Mouse (Mus musculus): Measurements from ENCODE around the gene D930007J09Rik. TPM values are rescaled to one million over a fixed set of nuclear protein-coding genes. Genes with fewer than 3 reads are reported as not detected.

Gene D930007J09Rik
- polyA plus RNA-seq, 1 experiment = not detected

DNA sequence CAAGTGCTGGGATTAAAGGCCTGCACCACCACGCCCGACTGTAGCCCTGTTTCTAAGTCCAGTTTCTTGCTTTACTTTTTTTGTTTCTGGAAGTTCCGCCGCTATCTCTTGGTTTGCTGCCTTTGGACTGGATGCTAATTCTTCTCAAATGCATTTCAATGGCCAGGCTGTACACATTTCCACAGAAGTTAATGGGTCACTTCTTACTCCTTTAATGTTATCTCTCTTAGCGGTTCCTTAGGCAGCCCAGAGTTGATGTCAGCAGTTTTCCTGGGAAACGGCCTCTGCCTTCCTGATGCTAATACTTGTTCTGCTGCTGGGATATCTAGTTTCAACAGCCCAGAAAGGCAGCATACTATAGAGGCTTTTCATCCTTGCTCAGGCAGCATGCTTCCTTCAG is 20.5 kb upstream of the D930007J09Rik start:
- TF ChIP-seq FLI1 (IDR thresholded peaks at IDR 0.05; ENCODE audit: low read length) (no peak), GATA1 (IDR thresholded peaks at IDR 0.05; ENCODE audit: borderline replicate concordance, low read length) (no peak)
- Histone ChIP-seq H3K27me3 (replicated peaks) (no peaks in the 10 kb centered on the region), H3K4me3 (replicated peaks) (no peak overlapping the region), H3K9me3 (no peaks in the 10 kb centered on the region), H3K36me3 (replicated peaks; ENCODE audit: low read length) (peaks cover 55% of the 10 kb centered on the region), H3K4me1 (peaks cover 33% of the 10 kb centered on the region)

DNA sequence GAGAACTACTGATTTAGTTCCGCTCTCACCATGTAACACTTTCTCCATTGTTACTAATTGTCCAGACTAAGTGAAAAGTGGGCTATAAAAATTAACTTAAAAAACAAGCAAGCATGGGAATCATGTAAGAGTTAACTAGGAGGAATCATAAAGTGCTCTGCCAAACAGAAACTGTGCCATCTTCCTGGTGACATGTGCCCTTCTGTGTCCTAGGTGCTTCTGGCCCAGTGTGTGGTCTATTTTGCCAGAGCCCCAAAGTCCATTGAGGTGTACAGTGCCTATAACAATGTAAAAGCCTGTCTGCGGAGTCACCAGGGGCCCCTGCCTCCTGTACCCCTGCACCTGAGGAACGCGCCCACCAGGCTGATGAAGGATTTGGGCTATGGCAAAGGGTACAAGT is 19.0 kb upstream of the D930007J09Rik start:
- H3K9me3 ChIP-seq = no peaks in the 10 kb centered on the region
- peaks cover 25% of the 10 kb centered on the region for H3K4me1 ChIP-seq
- H3K36me3 ChIP-seq (replicated peaks; ENCODE audit: low read length) = peaks cover 70% of the 10 kb centered on the region
- TF ChIP-seq FLI1 (IDR thresholded peaks at IDR 0.05; ENCODE audit: low read length) = no peak
- no peak for TF ChIP-seq GATA1 (IDR thresholded peaks at IDR 0.05; ENCODE audit: borderline replicate concordance, low read length)
- H3K27me3 ChIP-seq (replicated peaks) = no peaks in the 10 kb centered on the region
- H3K4me3 ChIP-seq (replicated peaks) = no peak overlapping the region

DNA sequence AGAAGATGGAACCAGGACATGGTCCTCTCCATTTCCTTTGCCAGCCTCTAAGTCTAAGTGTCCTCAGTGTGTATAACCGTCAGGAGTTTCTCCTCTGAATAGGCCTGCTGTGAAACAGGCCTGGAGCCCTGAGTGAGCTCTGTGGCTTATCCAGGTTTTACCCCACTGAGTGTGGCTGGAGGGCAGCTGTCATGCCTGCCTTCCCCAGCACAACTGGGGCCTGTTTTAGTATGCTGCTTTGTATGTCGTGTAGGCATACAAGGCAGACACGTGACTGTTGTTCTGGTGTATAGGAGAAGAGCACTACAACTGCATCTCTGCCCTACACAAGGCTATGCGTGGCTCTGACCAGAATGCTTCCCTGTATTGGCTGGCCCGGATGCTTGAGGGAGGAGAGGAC is 17.3 kb upstream of the D930007J09Rik start:
- Histone ChIP-seq H3K27me3 (replicated peaks) (no peaks in the 10 kb centered on the region), H3K4me1 (peaks cover 25% of the 10 kb centered on the region), H3K9me3 (no peaks in the 10 kb centered on the region), H3K4me3 (replicated peaks) (no peak overlapping the region), H3K36me3 (replicated peaks; ENCODE audit: low read length) (peaks cover 87% of the 10 kb centered on the region)
- TF ChIP-seq FLI1 (IDR thresholded peaks at IDR 0.05; ENCODE audit: low read length) (no peak), GATA1 (IDR thresholded peaks at IDR 0.05; ENCODE audit: borderline replicate concordance, low read length) (no peak)

DNA sequence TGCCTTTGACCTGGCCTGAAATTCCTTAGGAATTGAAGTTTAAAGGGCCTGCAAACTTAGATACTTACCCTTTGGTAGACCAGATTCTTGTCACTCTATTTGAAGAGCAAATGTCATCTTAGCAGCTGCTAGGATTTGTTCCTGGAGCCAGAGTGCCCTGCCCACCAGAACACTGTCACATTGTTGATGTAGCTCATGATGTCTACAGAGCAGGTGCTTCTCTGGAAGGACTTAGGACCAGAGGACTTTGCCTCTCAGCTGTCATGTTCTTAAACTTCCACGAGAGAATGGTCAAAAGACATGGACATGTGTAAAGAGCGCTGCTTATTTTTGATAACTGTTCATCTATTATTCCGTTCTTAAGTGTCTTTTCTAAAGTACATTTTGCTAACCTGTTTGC is 16.6 kb upstream of the D930007J09Rik start:
- Histone ChIP-seq H3K4me1 (peaks cover 20% of the 10 kb centered on the region), H3K36me3 (replicated peaks; ENCODE audit: low read length) (peaks cover 92% of the 10 kb centered on the region), H3K27me3 (replicated peaks) (no peaks in the 10 kb centered on the region), H3K4me3 (replicated peaks) (no peak overlapping the region), H3K9me3 (peaks cover 2% of the 10 kb centered on the region)
- TF ChIP-seq FLI1 (IDR thresholded peaks at IDR 0.05; ENCODE audit: low read length) (no peak), GATA1 (IDR thresholded peaks at IDR 0.05; ENCODE audit: borderline replicate concordance, low read length) (no peak)

DNA sequence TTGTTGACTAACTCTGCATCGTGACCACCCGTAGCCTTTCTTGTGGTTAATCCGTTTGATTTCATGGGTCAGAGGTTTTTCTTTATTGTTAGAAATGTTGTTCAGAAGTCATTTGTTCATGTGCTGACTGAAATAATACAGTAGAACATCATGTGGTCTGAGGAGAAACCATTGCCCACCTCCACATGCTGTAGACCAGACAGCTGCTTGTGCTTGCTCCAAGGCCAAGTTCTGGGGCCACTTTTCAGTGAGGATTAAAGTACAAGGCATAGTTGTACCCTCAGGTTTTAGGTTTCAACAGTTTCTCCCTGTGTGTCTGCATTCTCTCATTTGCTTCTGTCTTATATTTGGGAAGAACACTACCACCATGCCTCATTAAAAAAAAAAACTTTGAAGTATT is 5.0 kb upstream of the D930007J09Rik start:
- peaks cover 85% of the 10 kb centered on the region for H3K36me3 ChIP-seq (replicated peaks; ENCODE audit: low read length)

DNA sequence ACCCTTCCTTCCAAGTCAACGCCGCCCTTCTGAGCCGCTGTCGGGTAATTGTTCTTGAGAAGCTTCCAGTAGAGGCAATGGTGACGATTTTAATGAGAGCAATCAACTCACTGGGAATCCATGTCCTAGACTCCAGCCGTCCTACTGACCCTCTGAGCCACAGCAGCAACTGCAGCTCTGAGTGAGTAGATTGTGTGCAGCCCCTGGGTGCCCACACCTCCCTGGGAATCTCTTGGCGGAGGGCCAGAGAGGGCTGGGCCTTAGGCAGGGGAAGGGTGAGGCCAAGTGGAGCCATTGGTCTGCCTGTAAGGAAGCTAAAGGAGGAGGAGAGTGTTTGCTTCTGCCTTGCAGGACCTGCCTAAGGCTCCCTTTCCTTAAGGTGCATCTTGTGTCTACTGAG is 4.2 kb upstream of the D930007J09Rik start:
- Histone ChIP-seq H3K9me3 (no peaks in the 10 kb centered on the region), H3K4me3 (replicated peaks) (no peak overlapping the region), H3K27me3 (replicated peaks) (no peaks in the 10 kb centered on the region), H3K4me1 (peaks cover 25% of the 10 kb centered on the region), H3K36me3 (replicated peaks; ENCODE audit: low read length) (peaks cover 77% of the 10 kb centered on the region)
- TF ChIP-seq FLI1 (IDR thresholded peaks at IDR 0.05; ENCODE audit: low read length) (no peak), GATA1 (IDR thresholded peaks at IDR 0.05; ENCODE audit: borderline replicate concordance, low read length) (no peak)

More for the DNA sequence above, 5.0 kb upstream of the D930007J09Rik start:
- Histone ChIP-seq H3K9me3 (no peaks in the 10 kb centered on the region), H3K4me1 (peaks cover 22% of the 10 kb centered on the region), H3K4me3 (replicated peaks) (no peak overlapping the region), H3K27me3 (replicated peaks) (no peaks in the 10 kb centered on the region)
- TF ChIP-seq FLI1 (IDR thresholded peaks at IDR 0.05; ENCODE audit: low read length) (no peak), GATA1 (IDR thresholded peaks at IDR 0.05; ENCODE audit: borderline replicate concordance, low read length) (no peak)

DNA sequence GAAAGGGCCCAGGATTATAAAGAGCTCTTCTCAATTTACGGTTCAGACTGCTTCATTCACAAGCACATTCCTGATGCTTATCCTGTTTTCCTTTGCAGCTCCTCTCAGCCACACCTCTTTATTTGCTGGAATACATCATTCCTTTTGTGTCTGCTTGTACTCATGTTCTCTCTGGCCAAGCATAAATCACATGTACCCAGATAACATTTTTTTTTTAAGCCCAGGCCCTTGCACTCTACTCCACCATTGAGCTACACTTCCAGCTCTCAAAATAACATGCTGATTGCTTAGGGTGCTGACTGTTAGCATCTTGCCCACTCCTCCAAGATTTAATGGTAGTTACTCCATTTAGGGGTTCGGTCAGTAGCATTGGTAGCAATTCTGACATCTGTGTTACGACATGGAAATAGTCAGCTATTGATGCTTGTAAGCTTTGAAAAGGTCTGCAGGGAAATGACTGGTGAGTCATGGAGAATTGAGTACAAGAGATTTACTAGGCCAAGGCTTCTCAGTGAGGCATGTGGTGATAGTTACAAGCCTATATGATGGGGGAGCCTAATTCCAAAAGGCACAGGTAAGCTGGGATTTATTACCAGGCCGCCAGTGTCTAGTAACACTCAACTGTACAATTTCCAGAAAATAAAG is 1.2 kb upstream of the D930007J09Rik start:
- H3K27me3 ChIP-seq (replicated peaks) = no peaks in the 10 kb centered on the region
- H3K4me1 ChIP-seq = peaks cover 41% of the 10 kb centered on the region
- no peaks in the 10 kb centered on the region for H3K9me3 ChIP-seq
- H3K4me3 ChIP-seq (replicated peaks) = peak overlapping the region; percentile 56
- H3K36me3 ChIP-seq (replicated peaks; ENCODE audit: low read length) = peaks cover 50% of the 10 kb centered on the region
- TF ChIP-seq GATA1 (IDR thresholded peaks at IDR 0.05; ENCODE audit: borderline replicate concordance, low read length) (no peak), FLI1 (IDR thresholded peaks at IDR 0.05; ENCODE audit: low read length) (no peak)

DNA sequence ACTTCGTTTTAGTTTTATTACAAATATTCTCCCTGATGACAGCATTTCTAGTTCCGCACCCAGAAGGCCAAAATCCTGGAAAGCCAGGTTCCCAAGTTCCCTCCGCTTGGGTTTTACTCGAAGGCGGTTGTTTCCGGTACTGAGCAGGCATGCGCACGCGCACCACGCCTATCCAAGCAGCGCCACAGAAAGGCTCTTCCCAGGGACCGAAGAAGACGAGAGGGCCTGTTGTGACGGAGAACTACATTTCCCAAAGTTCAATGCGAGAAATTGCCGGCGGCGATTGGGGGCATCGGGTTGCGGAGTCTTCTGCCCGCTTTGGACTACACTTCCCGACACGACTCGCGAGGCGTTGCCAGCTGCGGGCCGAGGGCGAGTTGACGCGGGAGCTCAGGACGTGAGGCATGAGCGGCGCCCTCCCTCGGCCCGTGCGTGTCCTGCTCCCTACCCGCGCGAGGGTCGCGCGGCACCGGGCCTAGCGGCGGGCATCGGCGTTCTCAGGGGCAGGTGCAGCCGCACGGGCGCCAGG is 892 bp downstream of the D930007J09Rik start, which contains the start of gene Wrnip1:
Wrnip1 (plus strand) TSS at position 346 of the 529 bp plus-strand sequence.
- Histone ChIP-seq H3K36me3 (replicated peaks; ENCODE audit: low read length) (peaks cover 29% of the 10 kb centered on the region), H3K9me3 (no peaks in the 10 kb centered on the region), H3K27me3 (replicated peaks) (no peaks in the 10 kb centered on the region), H3K4me1 (peaks cover 37% of the 10 kb centered on the region), H3K4me3 (replicated peaks) (peak within 1 kb of the TSS; percentile 100)
- no peak for TF ChIP-seq GATA1 (IDR thresholded peaks at IDR 0.05; ENCODE audit: borderline replicate concordance, low read length)
- TF ChIP-seq FLI1 (IDR thresholded peaks at IDR 0.05; ENCODE audit: low read length) = peak; percentile 35; the same call in 1 of the 2 replicates

DNA sequence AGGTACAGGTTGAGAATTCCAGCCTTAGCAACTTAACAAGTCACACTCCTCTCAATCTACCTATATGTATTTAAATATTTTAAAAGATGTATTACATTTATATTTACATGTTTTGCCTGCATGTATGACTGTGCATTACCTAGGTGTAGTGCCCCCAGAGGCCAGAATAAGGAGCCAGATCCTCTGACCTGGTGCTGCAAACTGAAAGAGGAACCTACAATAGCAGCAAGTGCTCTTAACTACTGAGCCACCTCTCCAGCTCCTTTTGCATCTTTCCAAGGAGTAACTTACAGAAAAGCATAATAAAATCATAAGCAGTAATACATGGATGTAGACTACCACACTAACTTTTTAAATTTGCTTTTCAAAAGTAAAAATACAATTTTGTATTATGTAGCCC is 1.8 kb downstream of the D930007J09Rik start:
- peaks cover 34% of the 10 kb centered on the region for H3K4me1 ChIP-seq
- no peaks in the 10 kb centered on the region for H3K9me3 ChIP-seq
- H3K4me3 ChIP-seq (replicated peaks) = peak overlapping the region; percentile 100
- peaks cover 22% of the 10 kb centered on the region for H3K36me3 ChIP-seq (replicated peaks; ENCODE audit: low read length)
- H3K27me3 ChIP-seq (replicated peaks) = no peaks in the 10 kb centered on the region
- no peak for TF ChIP-seq GATA1 (IDR thresholded peaks at IDR 0.05; ENCODE audit: borderline replicate concordance, low read length)
- no peak for TF ChIP-seq FLI1 (IDR thresholded peaks at IDR 0.05; ENCODE audit: low read length)

DNA sequence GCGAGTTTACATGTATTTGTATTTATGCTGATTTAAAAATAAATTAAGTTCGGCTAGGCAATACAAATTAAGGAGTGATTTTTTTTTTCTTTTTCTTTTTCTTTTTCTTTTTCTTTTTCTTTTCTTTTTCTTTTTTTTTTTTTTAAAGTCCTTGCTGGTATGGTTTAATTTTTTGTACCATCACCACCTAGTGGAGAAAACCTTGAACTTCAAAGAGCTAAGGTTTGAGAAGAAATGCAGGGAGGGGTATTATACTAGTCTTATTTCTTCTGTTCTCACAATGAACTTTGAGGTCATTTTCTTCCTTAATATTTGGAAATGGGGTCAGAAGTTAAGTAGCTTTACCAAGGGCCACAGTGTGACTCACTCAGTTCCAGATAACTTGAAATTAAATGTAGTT is 3.5 kb downstream of the D930007J09Rik start:
- H3K4me3 ChIP-seq (replicated peaks) = no peak overlapping the region
- TF ChIP-seq FLI1 (IDR thresholded peaks at IDR 0.05; ENCODE audit: low read length) (no peak), GATA1 (IDR thresholded peaks at IDR 0.05; ENCODE audit: borderline replicate concordance, low read length) (no peak)

More for the DNA sequence above, 3.5 kb downstream of the D930007J09Rik start:
- no peaks in the 10 kb centered on the region for H3K27me3 ChIP-seq (replicated peaks)
- H3K4me1 ChIP-seq = peaks cover 37% of the 10 kb centered on the region
- H3K36me3 ChIP-seq (replicated peaks; ENCODE audit: low read length) = peaks cover 6% of the 10 kb centered on the region
- H3K9me3 ChIP-seq = no peaks in the 10 kb centered on the region

Measured in megakaryocyte, embryonic 14.5 days (primary cell).